Mouse (Mus musculus) heart, adult 2 months (tissue): ENCODE measurements around the gene Slco6c1. TPM values are rescaled to one million over a fixed set of nuclear protein-coding genes. Genes with fewer than 3 reads are reported as not detected.

Source experiments
- DNase-seq, 2 experiments: peaks; one replicate each; pipeline ENCODE4 v3.0.0; 2021
- H3K27ac ChIP-seq: fragments of 200-600 bp; 2 replicates; pipeline ENCODE4 v1.8.1; 2022
- H3K27me3 ChIP-seq: fragments of 200-500 bp; 2 replicates; pipeline ENCODE4 v1.6.1; 2012; ENCODE audit warnings: mild to moderate bottlenecking, low read length, inconsistent platforms, mixed read lengths; ENCODE audit not compliant: control insufficient read depth, insufficient read depth
- H3K36me3 ChIP-seq: fragments of 200-500 bp; 2 replicates; pipeline ENCODE4 v1.6.1; 2012; ENCODE audit warnings: low read length, inconsistent platforms; ENCODE audit not compliant: control insufficient read depth, insufficient read depth
- H3K4me1 ChIP-seq: fragments of 200-500 bp; 2 replicates; pipeline ENCODE4 v1.6.1; 2011; ENCODE audit warnings: low read length; ENCODE audit not compliant: control insufficient read depth, insufficient read depth
- H3K4me3 ChIP-seq: fragments of 200-600 bp; 2 replicates; pipeline ENCODE4 v1.8.1; 2022
- H3K79me2 ChIP-seq: fragments of 200-500 bp; replicated peaks from 2 replicates; pipeline ENCODE4 v1.6.1; 2012; ENCODE audit warnings: mild to moderate bottlenecking, inconsistent platforms, low read length, moderate library complexity, mixed read lengths; ENCODE audit not compliant: control insufficient read depth, insufficient read depth
- H3K9ac ChIP-seq: fragments of 200-500 bp; 2 replicates; pipeline ENCODE4 v1.6.1; 2012; ENCODE audit warnings: low read depth, mild to moderate bottlenecking, control low read depth, inconsistent platforms, low read length, mixed read lengths
- CTCF ChIP-seq: fragments of 200-600 bp; IDR thresholded peaks from 2 replicates; pipeline ENCODE4 v1.8.1; 2022; ENCODE audit warnings: antibody characterized with exemption, mild to moderate bottlenecking, moderate library complexity
- EP300 ChIP-seq: fragments of 200-500 bp; IDR thresholded peaks from 2 replicates; pipeline ENCODE4 v1.6.1; 2011; ENCODE audit warnings: low read depth, low read length, control low read depth; ENCODE audit not compliant: insufficient read depth
- POLR2A ChIP-seq: fragments of 200-500 bp; IDR thresholded peaks from 2 replicates; pipeline ENCODE4 v1.6.1; 2011; ENCODE audit warnings: mild to moderate bottlenecking, low read depth, low read length, control low read depth; ENCODE audit not compliant: insufficient read depth
- WGBS: fragments of 180-500 bp; shearing (Covaris S2); methylation state at CpG from one replicate; pipeline ENCODE4 v1.1.7; 2018; 5-methylcytosine and 5-hydroxymethylcytosine counted together
- intact Hi-C: fragments of 180-260 bp; cut with DNase I; formaldehyde crosslinking; loops from one replicate; pipeline ENCODE4 v1.15.1; 2025
- long read RNA-seq: library from polyadenylated mRNA; stranded (forward); transcript quantifications from one replicate; pipeline ENCODE4 v2.0.0, GENCODE M21; 2021
- polyA plus RNA-seq: library from polyadenylated mRNA; depleted of rRNA; stranded (reverse); fragments of >200 nt; gene quantifications from 2 replicates; pipeline ENCODE4 v1.2.3, GENCODE M21; 2012; rRNA removed
- total RNA-seq, 2 experiments: library from RNA; stranded (reverse); gene quantifications; 2 replicates each; pipeline ENCODE4 v1.2.3; 2021

Gene Slco6c1
- total RNA-seq (not detected), polyA plus RNA-seq (not detected in 2 replicates)
- long read RNA-seq: 0 reads

- intact Hi-C loops: no loop called here
- TF ChIP-seq POLR2A (no peak), CTCF (no peak), EP300 (no peak)
- Histone ChIP-seq H3K9ac (no peak within 1 kb of the TSS), H3K27ac (no peak within 1 kb of the TSS), H3K4me3 (no peak within 1 kb of the TSS), H3K4me1 (no peaks in the 10 kb centered on the region), H3K79me2 (no peaks in the 10 kb centered on the region), H3K27me3 (no peaks in the 10 kb centered on the region), H3K36me3 (no peaks in the 10 kb centered on the region)
- DNase-seq: no peak
- WGBS: 81% methylated on average over 6 of the region's 6 CpGs
Observed at GRCm38 (mm10) chr1:97128201-97128600, at the start of gene Slco6c1. Slco6c1 (minus strand) TSS chr1:97128301.

DNA sequence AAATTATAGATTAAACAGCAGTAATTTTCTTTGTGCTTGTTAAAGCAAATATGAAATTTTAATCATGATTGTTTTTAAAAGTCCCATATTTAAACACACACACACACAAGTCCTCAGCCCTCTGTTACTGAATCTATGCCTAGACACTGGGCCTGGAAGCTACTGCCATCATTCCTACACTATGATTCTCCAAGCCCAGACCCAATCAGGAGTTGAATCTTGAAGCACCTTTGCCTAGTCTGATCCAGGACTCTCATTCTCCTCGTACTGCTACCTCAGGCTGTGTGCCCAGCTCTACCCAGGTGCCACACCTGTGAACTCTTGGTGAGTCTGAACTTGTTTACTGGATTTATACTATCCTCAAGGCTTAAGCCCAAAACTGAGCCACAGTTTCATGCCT is 89.1 kb downstream of the Slco6c1 start:
- H3K27me3 ChIP-seq: no peaks in the 10 kb centered on the region
- H3K4me3 ChIP-seq: no peak overlapping the region
- no peaks in the 10 kb centered on the region for H3K79me2 ChIP-seq
- TF ChIP-seq POLR2A (no peak), CTCF (no peak), EP300 (no peak)
- intact Hi-C loops: loop anchor here (2.0 kb wide), 1 partner anchor 650 kb away; no protein-coding TSS in a partner anchor
- no peak overlapping the region for H3K9ac ChIP-seq
- WGBS: 37% methylated on average over 1 of the region's 1 CpGs
- no peaks in the 10 kb centered on the region for H3K36me3 ChIP-seq
- H3K27ac ChIP-seq: no peak overlapping the region
- no peaks in the 10 kb centered on the region for H3K4me1 ChIP-seq
- no peak for DNase-seq

GRCm38 (mm10) chr1:97038548-97038947 is 89.6 kb downstream of the Slco6c1 start:
- no peak overlapping the region for H3K4me3 ChIP-seq
- WGBS: 3% methylated on average over 2 of the region's 2 CpGs
- DNase-seq: no peak
- H3K27me3 ChIP-seq: no peaks in the 10 kb centered on the region
- intact Hi-C loops: loop anchor here (2.0 kb wide), 1 partner anchor 650 kb away; no protein-coding TSS in a partner anchor
- no peaks in the 10 kb centered on the region for H3K36me3 ChIP-seq
- H3K79me2 ChIP-seq: no peaks in the 10 kb centered on the region
- H3K4me1 ChIP-seq: no peaks in the 10 kb centered on the region
- no peak overlapping the region for H3K9ac ChIP-seq
- no peak overlapping the region for H3K27ac ChIP-seq
- TF ChIP-seq CTCF: peak; percentile 64
- no peak for TF ChIP-seq EP300
- no peak for TF ChIP-seq POLR2A

DNA sequence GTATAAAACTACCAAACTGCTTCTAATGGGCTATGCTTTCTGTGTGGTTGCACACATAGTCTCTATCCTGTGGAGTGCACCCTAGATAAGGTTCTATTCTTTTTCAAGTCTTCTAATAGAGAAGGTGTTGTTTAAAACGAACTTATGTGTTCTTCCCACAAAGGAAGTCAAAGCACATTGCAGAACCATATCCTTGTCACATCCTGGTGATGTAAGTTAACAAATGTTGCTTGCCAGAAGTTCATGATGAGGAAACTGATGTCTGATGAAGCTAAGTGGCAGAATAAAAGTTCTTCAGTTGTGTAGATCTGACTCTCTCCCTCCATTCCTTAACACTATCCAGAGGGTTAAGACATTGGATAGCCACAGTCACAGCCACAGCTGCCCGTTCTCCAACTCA is 90.1 kb downstream of the Slco6c1 start:
- Histone ChIP-seq H3K4me3 (no peak overlapping the region), H3K27me3 (no peaks in the 10 kb centered on the region), H3K79me2 (no peaks in the 10 kb centered on the region), H3K4me1 (no peaks in the 10 kb centered on the region), H3K36me3 (no peaks in the 10 kb centered on the region), H3K27ac (no peak overlapping the region), H3K9ac (no peak overlapping the region)
- no peak for DNase-seq
- intact Hi-C loops: loop anchor here (2.0 kb wide), 1 partner anchor 651 kb away; no protein-coding TSS in a partner anchor
- WGBS: 51% methylated on average over 2 of the region's 2 CpGs
- no peak for TF ChIP-seq CTCF
- TF ChIP-seq POLR2A: no peak
- TF ChIP-seq EP300: no peak

- H3K27me3 ChIP-seq: no peaks in the 10 kb centered on the region
- DNase-seq: no peak
- intact Hi-C loops: no loop called here
- TF ChIP-seq POLR2A: no peak
- TF ChIP-seq EP300: no peak
- no peak for TF ChIP-seq CTCF
- H3K27ac ChIP-seq: no peak overlapping the region
- H3K36me3 ChIP-seq: no peaks in the 10 kb centered on the region
- H3K4me1 ChIP-seq: no peaks in the 10 kb centered on the region
- no peak overlapping the region for H3K4me3 ChIP-seq
- no peak overlapping the region for H3K9ac ChIP-seq
- H3K79me2 ChIP-seq: no peaks in the 10 kb centered on the region
- 63% methylated on average over 2 of the region's 2 CpGs for WGBS
Observed at GRCm38 (mm10) chr1:97021388-97021787, 106.7 kb downstream of the Slco6c1 start.

DNA sequence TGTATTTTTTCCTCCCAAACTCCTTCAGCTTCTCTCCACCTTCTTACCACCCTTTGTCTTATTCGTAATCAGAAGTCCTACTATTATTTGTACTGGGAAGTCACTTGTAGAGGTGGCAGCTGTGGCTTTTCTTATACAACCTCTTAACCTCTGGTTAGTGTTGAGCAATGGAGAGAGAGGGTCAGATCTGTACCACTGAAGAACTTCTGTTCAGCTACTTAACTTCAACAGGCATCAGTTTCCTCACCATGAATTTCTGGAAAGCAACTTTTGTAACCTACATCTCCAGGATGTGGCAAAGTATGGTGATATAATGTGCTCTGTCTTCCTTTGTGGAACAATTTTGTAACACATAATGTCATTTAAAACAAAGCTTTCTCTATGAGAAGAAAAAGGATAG is 108.7 kb downstream of the Slco6c1 start:
- no peak overlapping the region for H3K4me3 ChIP-seq
- H3K36me3 ChIP-seq: no peaks in the 10 kb centered on the region
- WGBS: 47% methylated on average over 1 of the region's 1 CpGs
- no peak for DNase-seq
- no peak overlapping the region for H3K9ac ChIP-seq
- no peaks in the 10 kb centered on the region for H3K27me3 ChIP-seq
- H3K4me1 ChIP-seq: no peaks in the 10 kb centered on the region
- H3K27ac ChIP-seq: no peak overlapping the region
- H3K79me2 ChIP-seq: no peaks in the 10 kb centered on the region
- intact Hi-C loops: loop anchor here (10.0 kb wide), 1 partner anchor 175 kb away; no protein-coding TSS in a partner anchor
- TF ChIP-seq POLR2A: no peak
- no peak for TF ChIP-seq CTCF
- no peak for TF ChIP-seq EP300
